Mouse (Mus musculus) thymus, postnatal 14 days (tissue): ENCODE data around the gene Tysnd1.
A peak's percentile ranks its signal among the peaks of the same experiment; 100 is the strongest.

Source experiments
- DNase-seq: peaks from one replicate; pipeline ENCODE4 v3.0.0; 2021

Gene Tysnd1

DNA sequence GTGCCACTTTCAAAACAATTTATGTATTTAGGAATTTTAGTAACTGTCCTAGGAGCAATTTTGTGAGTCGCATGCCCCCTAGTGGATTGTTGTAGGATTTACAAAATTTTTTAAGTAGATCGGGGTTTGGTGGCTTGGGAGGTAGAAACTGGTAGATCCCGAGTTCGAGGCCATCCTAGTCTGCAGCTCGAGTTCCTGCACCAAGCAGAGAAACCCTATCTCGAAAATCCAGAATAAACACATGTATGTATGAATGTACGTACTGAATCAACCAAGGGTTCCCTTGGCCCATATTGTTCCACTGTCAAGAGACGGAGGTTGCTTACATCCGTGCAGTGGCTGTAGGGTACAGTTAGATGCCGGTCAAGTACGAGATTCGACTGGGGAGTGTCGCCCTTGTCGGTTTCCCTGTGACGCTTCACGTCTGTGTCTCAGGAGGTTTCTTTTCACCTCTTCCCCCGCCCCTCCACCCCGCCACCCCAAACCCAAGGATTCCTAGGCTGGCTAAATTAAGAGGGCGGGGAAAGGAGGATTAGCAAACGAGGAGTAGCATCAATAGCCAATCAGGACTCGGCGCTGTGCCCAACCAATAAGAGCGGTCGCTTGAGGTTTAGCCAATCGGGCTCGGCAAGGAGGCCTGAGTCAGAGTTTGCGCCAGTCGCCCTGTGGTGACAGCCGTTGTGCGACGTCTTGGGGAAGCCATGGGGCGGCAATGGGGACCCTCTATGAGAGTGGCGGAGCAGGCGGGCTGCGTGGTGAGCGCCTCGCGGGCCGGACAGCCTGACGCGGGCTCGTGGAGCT is at the start of gene Tysnd1:
Gene Tysnd1, plus strand, starts transcription at position 645 of the 801 bp plus-strand sequence.
- peak; percentile 94 for DNase-seq

DNA sequence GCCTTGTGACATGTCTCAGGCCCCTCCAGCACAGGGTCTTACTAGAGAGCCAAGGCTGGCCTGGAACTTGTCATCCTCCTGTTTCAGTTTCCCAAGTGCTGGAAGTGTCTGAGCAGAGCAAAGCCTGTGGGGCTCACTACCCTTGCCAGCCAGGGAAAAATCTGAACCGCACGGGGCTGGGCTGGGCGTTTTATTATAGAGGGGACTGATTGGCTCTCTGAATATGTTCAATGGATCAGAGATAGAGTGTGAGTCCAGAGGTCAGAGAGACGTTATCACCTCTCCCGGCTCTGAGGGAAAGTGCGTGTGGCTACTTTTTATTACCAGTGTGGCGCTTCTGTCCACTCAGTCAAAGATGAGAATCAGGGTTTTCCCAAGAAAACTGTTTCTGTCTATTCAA is 48.8 kb upstream of the Tysnd1 start:
- no peak for DNase-seq

DNA sequence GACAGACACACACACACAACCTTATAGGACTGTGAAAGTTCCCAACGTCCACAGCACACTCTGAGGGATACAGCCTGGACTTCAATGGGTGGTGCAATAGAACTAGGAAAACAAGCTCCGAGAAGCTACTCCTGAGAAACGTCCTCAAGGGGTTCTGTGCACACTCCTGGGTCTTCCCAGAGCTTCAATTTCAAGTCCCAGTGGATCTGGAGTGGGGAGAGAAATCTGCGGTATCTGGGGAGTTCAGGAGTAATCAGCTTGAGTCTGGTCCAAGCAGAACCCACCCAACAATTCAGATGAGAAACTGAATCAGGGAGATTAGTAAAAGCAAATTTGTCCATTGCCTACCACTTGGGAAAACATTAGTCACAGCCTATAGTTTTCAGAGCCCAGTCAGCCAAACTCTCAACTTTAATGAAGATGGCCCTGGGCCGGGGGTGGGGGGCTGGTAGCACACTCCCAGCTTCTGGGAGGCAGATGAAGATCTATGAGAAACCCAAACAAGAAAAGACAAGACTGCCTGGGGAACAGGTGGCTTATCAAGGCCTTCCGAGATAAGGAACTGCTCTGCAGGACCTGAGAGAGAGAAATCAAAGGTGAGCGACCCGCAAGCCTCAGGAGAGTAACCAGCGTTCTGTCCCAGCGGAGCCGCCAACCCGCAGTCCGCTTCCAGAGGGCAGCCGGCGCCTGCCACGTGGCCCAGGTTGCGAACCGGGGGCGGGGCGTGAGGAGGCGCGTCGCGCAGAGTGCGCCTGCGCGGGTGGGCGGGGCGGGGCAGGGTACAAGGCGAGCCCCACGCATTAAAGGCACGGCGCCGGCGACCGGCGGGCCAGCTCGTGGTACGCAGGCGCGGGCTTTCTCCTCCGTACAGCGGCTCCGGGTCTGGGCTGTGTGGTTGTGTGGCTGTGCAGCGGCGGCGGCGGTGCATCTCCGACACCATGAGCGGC is 47.3 kb upstream of the Tysnd1 start, which contains the start of gene Ppa1:
Gene Ppa1, plus strand, starts transcription at position 763 of the 947 bp plus-strand sequence.
- peak; percentile 86 for DNase-seq

DNA sequence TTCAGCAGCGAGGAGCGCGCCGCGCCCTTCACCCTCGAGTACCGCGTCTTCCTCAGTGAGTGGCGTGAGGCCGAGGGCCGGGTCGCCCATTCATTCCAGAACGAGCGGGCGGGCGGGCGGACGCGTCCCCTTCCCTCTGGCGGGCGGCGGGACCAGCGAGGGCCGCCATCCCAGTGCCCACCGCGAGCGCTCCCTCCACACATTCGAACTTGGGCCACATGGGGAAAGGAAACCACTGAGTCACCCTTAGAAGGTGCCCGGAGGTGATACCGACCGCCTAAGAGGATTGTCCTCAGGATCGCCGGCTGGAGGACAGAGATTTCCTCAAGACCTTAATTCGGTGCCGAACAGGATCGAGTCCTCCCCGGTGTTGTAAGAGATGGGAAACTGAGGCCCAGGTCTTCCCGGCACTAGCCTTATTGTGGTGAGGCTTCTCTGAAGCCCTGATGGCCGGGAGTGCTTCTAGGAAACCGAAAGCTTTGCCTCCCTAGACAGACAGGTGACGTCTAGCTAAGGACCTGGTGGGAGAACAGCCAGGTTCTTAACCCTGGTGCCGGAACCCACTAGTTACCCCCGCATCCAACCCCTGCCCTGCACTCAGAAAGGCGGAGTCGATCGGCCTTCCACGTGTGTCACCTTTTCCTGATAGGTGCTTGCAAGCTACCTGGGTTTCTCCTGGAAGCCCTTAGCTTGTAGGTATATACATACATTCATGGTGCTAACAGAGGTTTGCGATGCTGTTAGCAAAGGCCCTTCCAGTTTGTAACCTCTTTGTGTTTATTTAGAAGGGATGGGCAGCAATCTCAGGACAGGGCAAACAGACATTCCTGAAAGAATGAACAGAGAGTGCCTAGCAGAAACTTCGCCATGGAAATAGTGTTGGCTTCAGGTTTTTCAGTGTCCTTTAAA is 46.3 kb upstream of the Tysnd1 start:
- DNase-seq, result peak; percentile 18

DNA sequence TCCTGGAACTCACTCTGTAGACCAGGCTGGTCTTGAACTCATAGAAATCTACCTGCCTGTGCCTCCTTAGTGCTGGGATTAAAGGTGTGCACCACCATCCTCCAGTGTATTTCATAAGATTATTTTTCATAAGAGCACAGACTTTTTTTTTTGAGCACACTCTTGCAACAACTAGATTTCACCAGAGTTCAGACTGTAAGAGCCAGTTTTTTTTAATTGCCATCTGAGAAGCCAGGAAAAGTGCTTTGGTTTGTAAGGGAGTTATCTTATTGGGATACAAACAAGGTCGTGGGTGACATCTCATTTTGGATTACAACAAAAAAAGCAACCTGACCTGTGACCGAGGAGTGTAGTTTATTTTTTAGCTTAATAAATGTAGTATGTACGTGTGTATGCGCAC is 41.2 kb upstream of the Tysnd1 start:
- DNase-seq, result no peak

DNA sequence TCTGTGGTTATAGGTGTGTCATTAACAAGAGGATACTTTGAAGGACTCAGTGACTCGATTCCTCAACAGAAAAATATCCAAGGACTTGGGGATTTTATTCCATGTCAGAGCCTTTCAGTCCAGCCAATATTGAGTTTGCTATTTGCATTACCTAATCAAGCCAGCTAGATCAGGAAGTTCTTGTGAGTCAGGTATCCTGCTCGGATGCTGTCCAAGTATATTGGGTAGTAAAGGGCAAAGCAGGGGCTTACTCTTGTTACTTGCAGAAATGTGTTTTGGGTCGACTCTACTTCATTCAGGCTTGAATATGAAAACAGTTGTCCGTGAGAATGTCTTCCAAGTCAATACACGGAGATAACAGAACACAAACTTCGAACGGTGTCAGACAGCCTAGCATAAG is 40.6 kb upstream of the Tysnd1 start:
- DNase-seq, result no peak

DNA sequence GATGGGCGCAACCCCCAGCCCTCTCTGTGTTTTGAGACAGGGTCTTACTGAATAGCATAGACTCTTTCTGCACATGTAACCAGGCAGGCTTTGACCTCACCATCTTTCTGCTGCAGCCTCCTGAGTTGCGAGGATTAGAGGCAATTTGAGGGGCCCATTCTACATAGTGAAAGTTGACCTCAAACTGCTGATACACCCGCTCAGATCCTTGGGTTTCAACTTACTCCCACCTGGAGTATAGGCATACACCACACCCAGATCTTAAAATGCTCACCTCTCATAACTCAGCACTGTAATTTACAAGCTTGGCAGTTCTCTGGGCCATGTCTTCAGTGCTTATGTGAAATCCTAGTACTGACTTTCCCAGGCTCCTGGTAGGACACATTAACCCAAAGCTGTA is 40.1 kb upstream of the Tysnd1 start:
- DNase-seq, result no peak

DNA sequence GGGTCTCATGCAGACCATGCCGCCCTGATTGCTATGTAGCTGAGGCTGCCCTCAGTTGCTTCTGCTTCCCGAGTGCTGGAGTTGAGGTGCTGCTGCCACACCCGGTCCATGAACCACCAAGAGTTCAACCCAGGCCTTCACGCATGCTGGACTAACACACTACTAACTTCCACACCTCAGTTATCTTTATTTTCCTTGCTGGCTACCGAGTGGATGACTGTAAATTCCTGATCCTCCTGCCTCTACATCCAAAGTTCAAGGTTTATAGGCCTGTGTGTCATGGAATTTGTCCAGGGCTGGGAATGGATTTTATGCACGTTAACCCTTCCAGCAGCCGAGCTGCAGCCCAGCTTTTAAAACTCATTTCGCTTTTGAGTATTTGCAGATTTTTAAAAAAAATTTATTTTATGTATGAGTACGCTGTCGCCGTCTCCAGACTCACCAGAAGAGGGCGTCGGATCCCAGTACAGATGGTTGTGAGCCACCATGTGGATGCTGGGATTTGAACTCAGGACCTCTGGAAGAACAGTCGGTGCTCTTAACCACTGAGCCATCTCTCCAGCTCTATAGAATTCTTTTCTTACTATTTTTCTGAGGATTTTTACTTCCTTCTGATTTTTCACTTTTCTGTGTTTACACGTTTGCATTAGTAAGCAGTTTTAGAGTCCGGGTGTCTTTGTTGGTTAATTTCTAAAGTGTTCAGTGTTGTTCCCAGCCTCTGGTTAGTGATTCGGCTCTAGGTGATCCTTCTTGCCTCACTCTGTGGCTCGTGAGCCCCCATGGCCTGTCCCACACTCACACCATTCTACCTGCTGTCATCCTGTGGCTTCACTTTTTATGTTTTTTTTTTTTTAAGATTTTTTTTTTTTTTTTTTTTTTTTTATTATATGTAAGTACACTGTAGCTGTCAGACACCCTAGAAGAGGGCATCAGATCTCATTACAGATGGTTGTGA is 38.1 kb upstream of the Tysnd1 start:
- DNase-seq, result no peak

DNA sequence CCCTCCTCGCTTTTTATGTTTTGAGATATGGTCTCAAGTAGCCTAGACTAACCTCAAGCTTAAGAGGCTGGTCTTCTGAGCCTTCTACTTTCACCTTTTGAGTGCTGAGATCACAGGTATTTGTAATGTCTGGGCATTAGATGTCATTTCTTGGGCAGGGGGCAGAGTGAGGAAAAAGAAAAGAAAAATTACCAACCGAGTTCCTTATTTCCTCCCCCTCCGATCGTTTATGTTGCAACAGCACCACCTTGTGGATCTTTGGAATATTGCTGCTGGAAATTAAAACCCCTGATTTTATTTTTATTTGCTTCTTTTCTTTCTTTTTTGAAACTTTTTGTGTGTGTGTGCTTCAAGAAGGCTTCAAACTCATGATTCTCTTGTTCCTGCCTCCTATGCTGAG is 37.3 kb upstream of the Tysnd1 start:
- peak; percentile 53 for DNase-seq

DNA sequence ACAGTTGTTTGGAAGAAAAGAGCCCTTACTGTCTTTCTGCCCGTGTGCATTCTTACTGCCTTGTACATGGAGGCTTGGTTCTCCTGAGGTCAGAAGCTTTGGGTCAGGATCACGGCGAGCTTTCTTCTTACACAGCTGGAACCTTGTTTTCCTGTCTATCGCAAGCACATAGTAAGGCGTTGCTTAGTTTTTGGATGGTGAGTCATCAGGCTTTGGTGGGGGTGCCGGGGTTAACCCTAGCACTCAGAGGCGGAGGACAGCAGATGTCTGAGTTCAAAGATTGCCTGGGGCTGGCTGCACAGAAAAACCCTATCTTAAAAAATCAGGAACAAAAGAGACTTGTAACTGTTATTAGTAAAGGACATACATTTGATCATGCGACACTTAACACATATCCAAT is 33.4 kb upstream of the Tysnd1 start:
- no peak for DNase-seq

DNA sequence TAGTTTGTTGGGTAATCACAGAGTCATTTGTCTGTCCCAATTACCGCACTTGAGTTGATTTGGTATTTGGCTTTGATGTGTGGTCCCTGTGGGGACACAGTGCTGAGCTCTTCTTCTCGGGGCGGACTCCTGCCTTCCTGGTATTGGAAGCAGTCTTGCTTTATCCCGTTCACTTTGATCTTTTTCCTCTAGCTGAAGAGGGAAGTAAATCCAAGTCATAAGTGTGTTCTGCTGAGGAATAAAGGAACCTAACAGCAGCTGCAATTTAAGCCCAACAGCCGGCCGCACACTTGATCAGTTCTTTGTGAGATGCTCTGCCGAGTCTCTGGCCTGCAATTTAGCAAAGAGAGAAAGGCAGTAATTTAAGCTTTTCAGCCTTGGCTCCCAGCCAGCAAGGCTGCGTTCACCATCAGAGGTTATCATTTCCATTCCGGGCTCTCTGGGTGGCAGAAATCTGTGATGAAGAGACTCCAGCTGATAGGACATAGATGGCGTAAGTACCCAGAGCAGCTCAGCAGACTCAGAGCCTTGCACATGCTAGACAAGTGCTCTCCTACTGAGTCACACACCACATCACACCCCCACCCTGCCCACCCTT is 32.8 kb upstream of the Tysnd1 start:
- no peak for DNase-seq

DNA sequence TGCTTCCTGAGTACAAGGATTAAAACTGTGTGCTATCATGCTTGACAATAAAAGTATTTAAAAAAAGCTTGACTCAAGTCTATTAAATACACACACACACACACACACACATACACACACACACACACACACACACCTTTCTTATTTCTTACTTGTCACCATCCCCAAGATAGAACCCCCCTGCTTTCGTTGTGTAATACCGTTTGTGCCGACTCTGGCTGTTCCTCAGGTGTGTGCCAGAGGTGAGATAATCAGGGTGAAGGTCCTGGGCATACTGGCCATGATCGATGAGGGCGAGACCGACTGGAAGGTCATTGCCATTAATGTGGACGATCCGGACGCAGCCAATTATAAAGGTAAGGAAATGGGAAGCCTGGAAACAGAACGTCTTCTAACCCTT is 30.2 kb upstream of the Tysnd1 start:
- no peak for DNase-seq

DNA sequence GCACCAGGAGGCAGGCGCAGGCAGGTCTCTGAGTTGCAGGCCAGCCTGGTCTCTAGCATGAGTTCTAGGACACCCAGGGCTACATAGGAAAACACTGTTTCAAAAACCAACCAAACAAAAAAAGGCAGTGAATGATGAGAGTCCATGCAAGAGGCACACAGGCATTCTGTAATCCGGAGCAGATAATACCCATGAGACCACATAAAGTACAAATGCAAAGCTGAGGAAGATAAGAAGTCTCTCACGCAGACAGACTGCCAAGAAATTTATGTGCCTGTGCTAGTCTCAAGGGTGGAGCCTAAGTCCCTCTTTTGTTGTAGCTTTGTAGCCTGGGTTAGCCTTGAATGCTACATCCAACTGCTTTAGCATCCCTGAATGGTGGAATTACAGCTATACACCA is 29.7 kb upstream of the Tysnd1 start:
- DNase-seq, result no peak

DNA sequence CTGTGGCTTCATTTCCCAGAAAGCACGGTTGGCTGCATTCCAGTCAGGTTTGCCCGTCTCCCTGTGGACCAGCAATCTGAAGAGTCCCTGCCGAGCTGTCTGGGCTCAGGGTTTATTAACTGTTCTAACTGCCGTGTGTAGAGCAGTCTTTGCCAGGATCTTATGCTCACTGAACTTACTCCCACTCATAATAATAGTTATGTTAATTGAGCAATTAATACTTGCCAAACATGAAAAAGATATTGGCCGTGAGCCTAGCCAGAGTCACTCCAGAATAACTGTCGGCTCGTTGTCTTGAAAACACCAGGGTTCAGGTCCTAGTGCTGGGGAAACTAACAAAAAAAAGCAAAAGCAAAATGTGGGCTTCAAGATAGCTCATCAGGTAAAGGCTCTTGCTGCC is 26.0 kb upstream of the Tysnd1 start:
- DNase-seq, result no peak

DNA sequence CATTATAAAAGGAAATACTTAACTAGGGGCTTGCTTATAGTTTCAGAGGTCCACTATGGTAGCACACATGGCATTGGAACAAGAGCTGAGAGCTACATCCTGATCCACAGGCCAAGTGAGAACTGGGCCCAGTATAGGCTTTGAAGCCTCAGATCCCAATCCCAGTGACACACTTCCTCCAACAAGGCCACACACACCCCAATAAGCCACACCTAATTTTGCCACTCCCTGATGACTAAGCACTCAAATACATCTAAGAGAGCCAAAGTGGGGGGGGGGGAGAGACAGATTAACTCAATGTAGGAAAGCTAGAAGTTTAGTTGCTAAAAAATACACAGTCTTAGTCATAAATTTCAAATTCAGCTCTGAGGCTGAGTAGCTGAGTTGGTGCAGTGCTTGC is 25.4 kb upstream of the Tysnd1 start:
- DNase-seq, result no peak

DNA sequence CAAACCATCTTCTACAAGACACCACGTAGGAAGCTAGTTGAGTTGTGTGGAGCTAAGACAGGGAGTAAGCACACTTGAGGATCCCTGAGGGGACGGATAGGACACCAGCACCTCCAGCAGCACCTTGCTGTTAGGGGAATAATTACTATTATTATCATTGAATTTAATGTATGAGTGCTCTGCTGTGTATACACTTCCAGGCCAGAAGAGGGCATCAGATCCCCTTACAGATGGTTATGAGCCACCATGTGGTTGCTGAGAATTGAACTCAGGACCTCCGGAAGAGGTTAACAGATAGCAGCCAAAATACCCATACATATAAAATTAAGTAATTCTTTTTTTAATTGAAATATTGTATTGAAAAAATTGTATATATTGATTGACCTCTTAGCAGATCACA is 24.6 kb upstream of the Tysnd1 start:
- no peak for DNase-seq

DNA sequence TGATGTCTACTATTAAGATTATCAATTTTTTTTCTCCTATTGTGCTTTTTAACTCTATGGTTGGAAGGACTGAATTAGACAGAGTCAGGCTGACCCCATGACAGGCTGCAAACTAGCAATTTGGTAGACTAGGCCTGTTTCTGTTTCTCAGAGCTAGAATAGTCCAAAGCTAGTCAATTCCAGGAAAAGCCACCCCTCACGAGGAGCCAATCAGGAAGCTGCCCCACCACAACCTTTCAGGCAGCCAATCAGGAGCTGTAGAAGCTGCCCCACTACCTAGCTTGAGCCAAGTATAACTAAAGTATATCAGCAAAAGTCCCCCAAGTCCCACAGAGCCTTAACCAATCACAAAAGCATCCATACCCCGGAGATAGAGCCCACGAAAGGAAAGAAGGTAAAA is 19.4 kb upstream of the Tysnd1 start:
- DNase-seq, result peak; percentile 11

DNA sequence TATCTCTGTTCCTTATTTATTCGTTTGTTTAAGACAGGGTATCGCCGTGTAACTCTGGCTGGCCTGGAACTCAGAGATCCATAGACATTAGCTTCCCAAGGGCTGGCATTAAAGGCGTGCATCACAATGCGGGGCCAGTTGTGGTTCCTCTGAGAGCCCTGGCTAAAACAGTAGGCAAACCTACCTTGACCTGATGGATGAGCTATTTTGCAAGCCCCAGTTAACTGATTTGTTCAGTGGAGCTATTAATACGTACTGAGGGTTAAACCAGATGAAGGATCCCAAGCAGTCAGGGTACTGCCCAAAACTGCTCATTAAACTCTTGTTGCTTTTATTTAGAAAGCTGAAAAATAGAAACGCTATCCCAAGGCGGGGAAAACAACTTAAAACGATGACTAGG is 15.8 kb upstream of the Tysnd1 start:
- DNase-seq, result peak; percentile 18

DNA sequence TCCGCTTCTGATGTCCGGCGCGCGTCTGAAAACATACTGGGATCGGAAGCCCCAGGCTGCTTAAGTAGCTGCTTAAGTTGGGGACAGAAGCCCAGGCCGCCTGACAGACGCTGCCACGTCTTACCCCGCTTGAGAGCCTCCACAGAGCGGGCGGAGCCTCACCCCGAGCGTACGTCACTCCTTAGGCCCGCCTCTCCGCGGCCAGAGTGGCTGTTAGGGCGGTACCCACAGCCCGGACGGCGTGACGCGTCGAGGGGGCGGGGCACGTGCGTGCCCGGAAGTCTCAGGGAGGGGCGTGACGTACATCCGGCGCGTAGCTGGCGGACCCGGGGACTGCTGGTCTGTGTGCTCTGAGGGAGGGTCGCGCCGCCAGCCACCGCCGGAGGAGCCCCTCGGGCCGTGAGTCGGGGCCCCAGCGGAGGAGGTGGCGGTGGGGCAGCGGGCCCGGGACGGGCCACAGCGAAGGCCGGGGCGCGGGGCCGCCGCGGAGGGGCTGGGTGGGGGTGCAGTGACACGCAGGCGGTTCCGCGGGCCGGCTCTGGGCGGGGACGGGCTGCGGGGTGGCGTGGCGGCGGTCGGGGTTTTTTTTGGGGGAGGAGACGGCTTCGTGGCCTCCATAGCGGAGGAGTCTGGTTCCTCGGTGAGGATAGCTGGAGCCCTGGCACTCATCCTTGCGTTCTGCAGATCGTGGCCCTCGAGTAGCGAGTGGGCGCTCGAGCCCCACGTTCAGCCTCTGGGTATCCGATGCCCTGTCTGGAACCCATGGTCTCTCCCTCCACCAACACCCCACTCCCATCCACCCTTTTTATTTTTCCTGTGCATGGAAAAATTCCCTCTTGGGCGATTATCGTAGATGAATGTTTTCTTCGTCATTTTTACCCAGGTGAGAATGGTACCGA is 15.1 kb upstream of the Tysnd1 start, which contains the start of gene Sar1a:
Gene Sar1a, plus strand, starts transcription at position 285 of the 899 bp plus-strand sequence.
- DNase-seq, result peak; percentile 99

DNA sequence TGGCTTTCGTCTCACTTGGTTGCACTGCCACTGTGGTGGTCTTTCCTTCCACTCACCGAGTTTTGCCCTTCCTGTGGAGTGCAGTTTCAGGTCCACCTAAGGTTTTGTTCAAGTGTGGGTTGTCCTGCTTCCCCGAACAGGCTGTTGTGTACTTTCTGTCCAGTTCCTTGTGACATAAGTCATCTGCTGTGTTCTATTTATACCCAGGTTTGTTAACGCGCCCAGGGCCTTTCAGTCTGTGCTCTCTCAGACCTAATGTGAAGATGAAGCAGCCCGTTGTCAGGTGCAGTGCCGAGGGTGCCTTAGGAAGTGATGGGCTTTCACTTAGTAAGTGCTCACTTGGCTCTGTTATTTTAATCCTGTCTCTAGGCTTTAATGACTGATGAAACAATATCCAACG is 5.9 kb upstream of the Tysnd1 start:
- no peak for DNase-seq
